ENCODE assay signal across 8 mouse cellular contexts in genomic region chr6:94773604-94774486, GRCm38 (mm10).
DNase-seq lines count a peak whose midpoint lies in the region; ATAC-seq lines count a peak whose summit lies in the region.

No protein-coding gene starts in this region.

- peaks cover 15% of the 10 kb centered on the region for H3K4me1 ChIP-seq in heart, embryonic 16.5 days (ENCODE audit: control insufficient read depth, insufficient read depth, low read length)
- no peaks in the 10 kb centered on the region; the same call in 1 of the 2 replicates for H3K4me1 ChIP-seq in liver, embryonic 16.5 days (ENCODE audit: control insufficient read depth, low read depth, low read length)

- H3K4me3 ChIP-seq in heart, embryonic 16.5 days (ENCODE audit: low read length): peak overlapping the region; percentile 36
- H3K4me3 ChIP-seq in liver, embryonic 16.5 days (ENCODE audit: low read depth, low read length): no peak overlapping the region

- peaks cover 3% of the 10 kb centered on the region; the same call in 1 of the 2 replicates for H3K9me3 ChIP-seq in heart, embryonic 16.5 days (replicated peaks; ENCODE audit: control insufficient read depth, low read length)
- H3K9me3 ChIP-seq in liver, embryonic 16.5 days (replicated peaks; ENCODE audit: control insufficient read depth, low read length): no peaks in the 10 kb centered on the region

- peak overlapping the region; percentile 64 for H3K4me2 ChIP-seq in heart, embryonic 16.5 days (ENCODE audit: low read depth, low read length)
- peak overlapping the region; percentile 25 for H3K4me2 ChIP-seq in liver, embryonic 16.5 days (ENCODE audit: low read depth, low read length)

- H3K27me3 ChIP-seq in heart, embryonic 16.5 days (ENCODE audit: control insufficient read depth, insufficient read depth, low read length): no peaks in the 10 kb centered on the region
- peaks cover 22% of the 10 kb centered on the region for H3K27me3 ChIP-seq in liver, embryonic 16.5 days (ENCODE audit: control insufficient read depth, insufficient read depth, low read depth, low read length)

- no peaks in the 10 kb centered on the region for H3K36me3 ChIP-seq in heart, embryonic 16.5 days (ENCODE audit: control insufficient read depth, insufficient read depth)
- no peaks in the 10 kb centered on the region for H3K36me3 ChIP-seq in liver, embryonic 16.5 days (ENCODE audit: control insufficient read depth, insufficient read depth)

- H3K9ac ChIP-seq in heart, embryonic 16.5 days (ENCODE audit: low read length): peak overlapping the region; percentile 54
- no peak overlapping the region for H3K9ac ChIP-seq in liver, embryonic 16.5 days (ENCODE audit: low read depth, low read length)

- WGBS in heart, embryonic 16.5 days: 8% methylated on average over 27 of the region's 27 CpGs
- WGBS in liver, embryonic 16.5 days (ENCODE audit: insufficient replicate concordance): 4% methylated on average over 27 of the region's 27 CpGs

- H3K27ac ChIP-seq in heart, embryonic 16.5 days (ENCODE audit: low read length): peak overlapping the region; percentile 47
- no peak overlapping the region for H3K27ac ChIP-seq in liver, embryonic 16.5 days (ENCODE audit: low read length)

- DNase-seq in adrenal gland, adult 2 months: peak; percentile 24
- no peak for DNase-seq in adrenal gland, postnatal 4 days (ENCODE audit: low spot score in 2 of 2)
- DNase-seq in ES-CJ7 (ENCODE audit: low read depth, low spot score): peak; percentile 79
- no peak for DNase-seq in spleen, adult 18-20 months
- no peak for DNase-seq in cerebellum, adult 11-12 months
- no peak for DNase-seq in thymus, postnatal 4 days

- peak; percentile 34; the same call in 1 of the 2 replicates for ATAC-seq in heart, embryonic 16.5 days (replicated peaks; ENCODE audit: extremely low read depth, insufficient read depth, low FRiP score)
- no peak for ATAC-seq in liver, embryonic 16.5 days (ENCODE audit: low read depth)

Comparison
In these comparisons a context has a peak if more than half of its experiments do, and no peak if none do; other contexts are left out.
1. DNase-seq: peak in adrenal gland, adult 2 months (single experiment) and ES-CJ7 (single experiment); none in adrenal gland, postnatal 4 days (0 of 2), spleen, adult 18-20 months (0 of 2), cerebellum, adult 11-12 months (single experiment) and thymus, postnatal 4 days (single experiment).